Mouse (Mus musculus): ENCODE results near the gene Prss22.

GRCm38 (mm10) chr17:24045608-24046007 is 47.7 kb upstream of the Prss22 start:
- TF ChIP-seq CTCF (IDR thresholded peaks at IDR 0.05; ENCODE audit: control insufficient read depth, insufficient read depth, insufficient replicate concordance, low read depth, low read length): no peak
- TF ChIP-seq POLR2A (IDR thresholded peaks at IDR 0.05; ENCODE audit: control insufficient read depth, low read depth, low read length): no peak
